Mouse (Mus musculus) heart, adult 9 months (tissue): Measurements from ENCODE around the gene Lipa.

Source experiments
- DNase-seq, 2 experiments: peaks; one replicate each; pipeline ENCODE4 v3.0.0; 2022; ENCODE audit warnings: low spot score in 2 of 2

Lipa gene

DNA sequence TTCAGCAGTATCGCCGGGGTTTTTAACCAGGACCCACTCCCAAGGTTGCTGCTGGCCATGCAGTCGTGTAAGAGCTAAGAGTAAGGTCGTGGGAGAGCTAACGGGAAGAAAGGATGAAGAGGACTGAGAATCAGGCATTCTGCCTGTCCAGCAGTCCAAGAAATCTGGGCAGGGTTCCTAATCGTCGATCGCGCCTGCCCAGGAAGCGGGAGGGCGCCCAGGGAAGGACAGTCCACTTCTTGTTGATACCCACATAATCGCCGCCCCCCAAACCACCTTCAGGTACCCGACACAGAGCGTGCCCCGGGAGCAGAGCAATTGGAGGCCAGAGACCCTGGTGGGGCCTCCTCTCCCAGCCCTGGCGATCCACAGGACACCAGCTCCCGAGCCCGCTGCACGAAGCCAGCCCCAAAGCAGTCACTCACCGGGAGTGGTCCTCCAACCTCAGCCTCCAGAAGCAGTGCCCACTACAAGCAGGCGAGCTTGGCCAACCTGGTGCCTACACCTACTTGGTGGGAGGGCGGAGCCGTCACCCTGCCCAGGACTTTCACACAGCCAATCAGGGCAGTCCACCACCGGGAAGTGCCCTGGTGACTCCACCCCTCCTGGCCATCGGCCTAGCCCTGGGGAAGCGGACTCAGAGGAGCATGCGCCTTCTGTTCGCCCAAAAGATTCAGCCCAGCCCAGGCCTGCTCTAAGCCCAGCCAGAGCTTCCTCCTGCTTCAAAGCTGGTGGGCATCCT, at the start of gene Lipa:
Gene Lipa, minus strand, starts transcription at position 534 of the 742 bp plus-strand sequence.
- DNase-seq = peak; percentile 97 to 98

DNA sequence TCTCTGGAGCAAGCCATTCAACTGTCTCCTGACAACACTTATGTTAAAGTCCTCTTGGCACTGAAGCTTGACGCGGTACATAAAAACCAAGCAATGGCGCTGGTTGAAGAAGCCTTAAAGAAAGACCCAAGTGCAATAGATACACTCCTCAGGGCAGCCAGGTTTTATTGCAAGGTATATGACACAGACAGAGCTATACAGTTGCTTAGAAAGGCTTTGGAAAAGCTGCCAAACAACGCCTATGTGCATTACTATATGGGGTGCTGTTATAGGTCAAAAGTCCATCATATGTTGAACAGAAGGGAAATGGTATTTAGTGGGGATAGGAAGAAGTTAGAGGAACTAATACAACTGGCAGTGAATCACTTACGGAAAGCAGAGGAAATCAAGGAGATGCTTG, 46.4 kb upstream of the Lipa start:
- DNase-seq = no peak

DNA sequence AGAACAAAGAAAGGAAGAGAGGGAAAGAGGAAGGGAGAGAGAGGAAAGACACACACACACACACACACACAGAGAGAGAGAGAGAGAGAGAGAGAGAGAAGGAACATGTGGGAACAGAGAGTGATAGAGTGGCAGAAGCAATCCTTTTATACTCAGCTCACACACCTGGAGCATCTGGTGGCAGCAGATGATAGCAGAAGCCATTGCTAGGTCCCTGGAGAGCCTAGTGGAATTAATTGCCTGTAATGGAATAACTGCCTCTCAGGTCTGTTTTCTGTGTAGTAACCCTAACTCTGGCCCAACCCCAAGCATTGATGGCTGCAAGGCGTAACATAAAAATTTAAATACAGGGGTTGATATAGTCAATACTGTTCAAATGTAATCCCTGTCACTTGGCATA, 43.8 kb upstream of the Lipa start:
- DNase-seq = no peak

DNA sequence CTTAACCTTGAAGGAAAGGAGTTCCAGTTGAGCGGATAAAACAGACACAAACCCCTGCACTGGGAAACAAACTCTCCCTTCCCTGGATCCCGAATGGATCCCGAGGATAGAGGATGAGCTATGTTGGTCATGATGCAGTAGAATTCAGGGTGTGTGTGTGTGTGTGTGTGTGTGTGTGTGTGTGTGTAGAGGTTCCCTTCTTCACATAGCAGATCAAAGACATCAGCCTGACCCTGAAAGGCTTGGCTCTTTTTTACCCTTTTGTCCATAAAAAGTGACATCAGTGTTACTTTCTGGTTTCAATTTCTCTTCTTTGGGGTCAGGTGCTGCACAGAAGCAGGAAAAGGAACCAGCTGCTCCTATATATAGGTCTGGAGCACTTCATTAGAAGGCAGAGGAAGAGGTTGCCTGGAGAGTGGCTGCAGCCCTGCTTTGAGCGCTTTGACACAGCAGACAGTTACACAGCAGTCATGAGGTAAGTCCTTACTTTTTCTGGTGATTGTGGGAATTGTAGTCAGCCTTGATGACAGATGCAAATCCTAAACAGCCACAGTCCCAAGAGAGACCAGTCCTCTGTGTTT, 42.7 kb upstream of the Lipa start:
- DNase-seq = no peak

DNA sequence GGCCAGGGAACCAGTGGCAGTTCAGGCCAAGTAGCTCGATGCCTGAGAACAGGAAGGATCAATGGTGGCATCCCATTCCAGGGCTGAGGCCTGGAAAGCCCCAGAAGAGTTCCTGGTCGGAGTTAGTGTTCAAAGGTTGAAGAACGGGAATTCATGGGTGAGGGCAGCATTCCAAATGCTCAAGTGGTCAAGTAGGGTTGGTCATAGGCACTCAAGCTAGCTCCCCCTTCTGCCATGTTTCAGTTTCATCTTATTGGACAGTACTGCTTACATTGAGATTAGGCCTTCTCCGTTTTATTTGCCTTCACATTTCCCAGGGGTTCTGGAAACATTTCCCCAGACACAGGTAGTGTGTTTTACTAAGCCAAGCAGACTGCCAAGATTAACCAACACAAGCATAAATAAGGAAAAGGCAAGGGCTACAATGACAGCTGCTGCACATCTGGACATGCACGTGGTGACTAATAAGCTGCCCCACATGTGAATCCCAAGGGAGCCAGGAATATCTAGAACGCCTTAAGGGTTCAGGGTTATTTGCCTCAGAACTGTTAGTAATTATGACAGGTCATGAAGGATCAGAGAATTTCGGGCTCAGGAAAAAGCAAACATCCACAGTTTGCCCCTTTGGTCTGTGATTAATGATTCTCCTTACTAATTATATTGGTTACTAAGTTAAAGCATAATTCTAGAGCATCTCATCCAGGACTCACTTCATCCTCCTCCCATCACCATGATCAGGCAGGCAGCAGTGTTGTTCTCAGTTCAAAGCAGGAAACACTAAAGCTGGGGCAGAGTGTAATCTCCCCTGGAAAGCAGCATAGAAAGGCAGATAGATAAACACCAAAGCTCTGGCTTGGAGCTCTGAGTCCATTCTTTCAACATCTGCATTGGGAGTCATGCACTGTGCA, 42.0 kb upstream of the Lipa start:
- no peak for DNase-seq

DNA sequence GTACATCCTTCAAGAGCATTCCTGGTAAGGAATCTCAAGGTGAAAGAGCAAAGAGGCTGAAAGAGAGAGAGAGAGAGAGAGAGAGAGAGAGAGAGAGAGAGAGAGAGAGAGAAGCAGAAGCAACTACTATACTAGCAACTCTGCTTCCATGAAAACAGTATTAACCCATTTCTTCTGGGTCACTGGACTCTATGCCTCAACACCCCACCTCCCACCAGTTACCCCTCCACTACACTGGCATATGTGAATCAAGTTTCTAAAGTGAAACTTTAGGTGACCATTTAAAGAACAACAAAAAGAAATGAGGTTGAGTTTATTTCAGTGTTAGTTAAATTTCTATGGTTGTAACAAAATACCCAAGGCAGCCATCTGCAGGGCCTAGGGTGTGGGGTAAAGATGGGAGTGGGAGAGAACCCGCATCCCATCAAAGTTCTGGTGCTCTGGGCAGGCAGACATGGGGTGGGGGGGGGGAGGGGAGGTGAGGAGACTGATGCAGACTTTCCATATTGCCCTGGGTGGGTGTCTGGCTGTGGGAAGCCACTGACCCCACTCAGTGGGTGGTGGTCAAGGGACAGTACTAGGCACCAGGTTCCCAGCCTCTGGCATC, 39.0 kb upstream of the Lipa start:
- DNase-seq = no peak

DNA sequence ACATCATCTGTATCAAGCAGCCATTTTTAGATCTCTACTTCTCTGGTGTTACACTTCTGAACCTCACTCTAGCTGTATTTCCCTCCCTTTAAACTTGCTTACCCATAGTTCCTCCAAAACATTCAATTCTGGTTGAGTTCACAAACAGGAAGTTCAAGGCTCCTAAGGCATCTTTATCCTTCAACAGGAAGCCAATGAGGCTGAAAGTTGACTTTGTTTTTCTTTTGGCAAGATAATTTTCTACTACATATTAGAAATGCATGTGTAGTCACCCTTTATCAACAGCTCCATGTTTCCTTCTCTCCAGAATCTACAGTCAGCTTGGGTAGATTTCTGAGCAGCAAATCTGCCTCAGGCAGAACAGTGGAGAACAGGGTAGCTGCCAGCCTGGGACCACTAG, 35.3 kb upstream of the Lipa start:
- DNase-seq = no peak

DNA sequence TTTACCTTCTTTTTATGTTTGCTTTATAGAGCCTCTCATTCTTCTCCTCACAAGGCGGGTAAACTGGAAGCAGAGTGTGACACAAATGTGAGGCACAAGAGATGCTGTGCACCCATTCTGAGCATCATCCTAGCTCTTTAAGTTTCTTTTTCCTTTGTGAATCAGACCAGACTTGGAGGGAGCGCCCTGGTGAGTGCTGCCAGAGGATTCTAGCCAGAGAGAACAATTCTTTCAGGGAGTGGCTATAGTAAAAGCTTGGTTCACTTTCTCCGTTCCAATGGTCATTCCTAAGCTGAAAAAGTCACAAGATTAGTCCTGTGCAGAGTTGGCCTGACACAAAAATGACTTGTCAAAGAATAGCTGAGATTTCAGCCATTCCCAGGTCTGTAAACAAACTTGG, 29.3 kb upstream of the Lipa start:
- peak in 1 of 2 experiments; percentile 55 for DNase-seq

DNA sequence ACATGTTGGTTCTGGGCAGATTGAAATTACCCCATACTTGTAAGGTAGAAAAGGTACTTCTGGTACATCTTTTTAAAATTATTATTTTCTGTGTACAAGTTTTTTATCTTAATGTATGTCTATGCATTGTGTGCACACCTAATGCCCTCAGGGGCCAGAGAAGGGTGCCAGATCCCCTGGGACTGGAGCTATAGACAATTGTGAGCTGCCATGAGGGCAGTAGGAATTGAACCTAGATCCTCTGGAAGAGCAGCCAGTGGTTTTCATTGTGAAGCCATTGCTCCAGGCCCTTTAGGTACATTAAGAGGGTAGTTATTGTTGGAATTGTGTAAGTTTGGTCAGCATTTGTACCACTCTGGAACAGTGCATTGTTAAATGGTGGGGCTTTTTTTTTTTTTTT, 26.8 kb upstream of the Lipa start:
- no peak for DNase-seq

DNA sequence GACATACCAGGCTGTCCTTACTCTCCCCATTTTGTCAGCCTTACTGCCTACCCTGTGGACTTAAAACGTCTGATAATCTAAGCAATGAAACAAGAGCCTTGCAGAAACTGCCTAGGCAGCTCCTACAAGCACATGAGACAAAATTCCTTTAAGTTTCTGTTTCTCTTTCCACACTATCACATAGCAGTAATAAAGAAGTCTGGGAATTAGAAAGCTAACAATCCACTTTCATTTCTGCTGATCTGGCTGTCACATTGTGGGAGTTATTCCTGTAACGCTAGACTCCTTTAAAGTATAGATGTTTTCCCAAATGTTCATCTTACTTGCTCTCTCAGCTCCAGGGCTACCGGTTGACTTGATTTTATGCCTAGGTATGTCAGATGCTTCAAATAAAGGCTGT, 26.2 kb upstream of the Lipa start:
- DNase-seq = peak; percentile 10 to 17

DNA sequence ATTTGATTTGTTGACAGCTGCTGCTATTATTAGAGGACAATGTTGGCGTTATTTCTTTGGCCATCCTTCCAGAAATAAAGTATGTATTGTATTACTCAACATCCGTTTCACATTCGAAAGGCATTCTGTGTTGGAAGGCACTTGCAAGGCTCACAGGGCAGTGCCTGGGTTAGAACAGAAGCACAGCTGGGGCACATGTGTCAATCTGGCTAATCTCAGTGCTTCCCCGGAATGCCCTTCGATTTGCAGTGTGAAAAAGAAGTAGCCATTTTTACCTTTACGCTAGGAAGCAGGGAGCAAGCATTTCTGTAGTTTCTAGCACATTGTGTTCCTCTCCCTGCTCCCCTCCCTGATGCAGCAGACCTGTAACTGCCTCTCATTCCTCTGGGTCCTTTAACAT, 25.7 kb upstream of the Lipa start:
- DNase-seq = peak; percentile 34 to 48

DNA sequence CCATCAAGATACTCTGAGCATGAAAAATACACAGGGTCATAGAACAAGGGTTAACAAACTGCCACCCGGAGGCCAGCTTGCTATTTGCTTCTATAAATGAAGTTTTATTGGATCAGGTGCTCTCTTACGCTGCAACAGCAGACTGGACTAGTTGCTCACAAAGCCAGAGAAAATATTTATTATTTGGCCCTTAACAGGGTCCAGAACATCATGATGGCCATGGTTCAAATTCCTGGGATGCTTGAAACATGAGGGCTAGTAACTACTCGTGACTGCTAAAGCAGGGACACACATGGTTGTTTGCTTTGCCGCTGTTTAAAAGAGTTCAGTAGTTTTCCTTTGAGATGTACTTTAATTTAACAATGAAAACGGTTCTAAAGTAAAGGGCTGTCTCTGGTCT, 24.7 kb upstream of the Lipa start:
- peak; percentile 43 to 67 for DNase-seq

DNA sequence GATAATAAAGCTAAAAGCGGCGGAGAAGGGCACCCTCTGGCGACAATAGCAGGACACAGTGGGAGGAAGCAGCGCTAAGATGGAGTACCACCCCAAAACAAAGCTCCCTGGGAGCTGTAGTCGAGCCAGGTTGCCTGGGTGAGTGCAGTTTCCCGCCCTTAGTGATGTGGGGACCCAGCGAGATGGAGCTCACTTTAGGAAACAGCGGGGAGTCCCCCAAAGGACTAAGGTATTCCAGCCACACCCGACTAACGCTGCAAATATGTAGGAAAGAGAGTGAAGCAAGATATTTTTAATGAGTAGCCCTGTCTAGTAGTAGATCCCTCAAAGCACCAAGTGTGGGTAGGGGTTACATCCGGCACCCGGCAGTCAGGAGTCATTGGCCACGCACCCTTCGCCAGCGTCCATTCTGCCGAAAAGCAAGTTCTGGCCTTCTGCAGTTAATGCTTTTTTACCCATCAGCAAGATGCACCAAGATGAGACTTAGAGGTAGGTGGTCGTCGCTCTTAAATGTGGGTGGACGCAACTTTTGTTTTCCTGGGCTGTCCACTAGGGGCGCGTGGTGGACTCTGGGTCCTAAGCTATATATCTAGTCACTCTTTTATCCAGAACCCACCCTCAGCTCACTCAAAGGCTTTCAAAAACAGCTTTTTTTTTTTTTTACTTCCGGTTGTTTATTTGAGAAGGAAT, 23.4 kb upstream of the Lipa start, which contains the start of gene Ifit2:
Gene Ifit2, plus strand, starts transcription at position 161 of the 690 bp plus-strand sequence.
- DNase-seq = peak; percentile 80 to 82

DNA sequence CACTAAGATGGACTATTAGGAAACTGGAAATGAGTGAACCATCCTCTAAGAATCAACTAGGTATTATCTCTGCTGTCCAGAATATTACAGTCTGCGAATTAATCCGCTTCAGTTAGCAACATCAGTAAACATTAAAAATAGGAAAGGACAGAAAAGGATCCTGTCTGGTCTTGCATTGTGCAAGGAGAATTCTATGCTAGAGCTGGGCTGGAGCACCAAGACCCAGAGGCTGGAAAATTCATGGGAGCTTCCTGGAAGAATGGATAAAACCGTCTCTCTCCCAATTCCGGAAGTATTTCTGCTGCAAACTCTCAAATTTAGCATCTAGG, 22.9 kb upstream of the Lipa start:
- DNase-seq = no peak

DNA sequence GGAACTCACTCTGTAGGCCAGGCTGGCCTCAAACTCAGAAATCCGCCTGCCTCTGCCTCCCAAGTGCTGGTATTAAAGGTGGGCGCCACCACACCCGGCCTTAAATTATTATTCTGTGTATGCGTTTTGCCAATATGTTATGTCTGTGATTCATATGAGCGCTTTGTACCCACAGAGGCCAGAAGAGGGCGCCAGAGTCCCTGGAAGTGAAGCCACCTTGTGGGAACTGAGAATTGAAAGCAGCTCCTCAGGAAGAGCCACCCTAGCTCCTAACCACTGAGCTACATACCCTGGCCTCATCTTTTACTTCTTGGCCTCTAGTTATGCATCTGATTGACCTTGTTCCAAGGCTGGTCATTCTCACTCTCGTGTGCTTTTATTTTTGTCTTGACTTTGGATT, 20.7 kb upstream of the Lipa start:
- DNase-seq = peak; percentile 44 to 81

DNA sequence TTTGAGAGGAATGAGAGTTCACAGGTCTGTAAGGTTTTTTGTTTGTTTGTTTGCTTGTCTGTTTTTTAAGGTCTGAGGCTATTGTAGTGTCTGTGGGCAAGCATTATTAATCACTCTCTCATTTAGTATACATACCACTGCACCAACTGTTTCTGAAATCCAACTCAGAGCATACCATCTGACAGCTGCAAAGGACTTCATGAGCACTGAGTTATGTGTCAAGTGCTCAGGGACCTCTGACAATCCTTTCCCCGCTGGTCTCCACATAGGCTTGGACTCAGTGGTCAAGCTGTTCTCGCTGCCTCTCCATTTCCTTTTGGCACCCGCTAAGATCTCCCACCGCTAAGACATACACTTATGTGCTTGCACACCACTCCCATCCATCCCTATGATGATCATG, 18.9 kb upstream of the Lipa start:
- no peak for DNase-seq

DNA sequence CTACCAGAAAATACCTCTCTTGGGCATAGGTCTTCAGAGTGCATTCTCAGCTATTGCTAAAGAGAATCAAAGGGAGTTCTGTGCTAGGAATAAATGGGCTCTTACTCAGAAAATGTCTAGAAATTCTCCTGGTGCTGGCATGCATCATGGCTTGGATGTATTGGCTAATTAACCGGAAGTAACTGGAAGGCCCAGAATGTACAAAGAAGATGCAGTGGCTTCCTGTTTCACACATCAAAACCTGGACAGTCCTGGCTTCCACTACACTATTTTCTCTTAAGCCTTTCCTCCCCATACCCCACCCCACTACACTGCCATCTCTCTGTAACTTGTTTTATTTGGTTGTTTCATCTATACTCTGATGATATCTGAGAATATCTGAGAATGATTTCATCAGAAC, 12.1 kb upstream of the Lipa start:
- DNase-seq = no peak

DNA sequence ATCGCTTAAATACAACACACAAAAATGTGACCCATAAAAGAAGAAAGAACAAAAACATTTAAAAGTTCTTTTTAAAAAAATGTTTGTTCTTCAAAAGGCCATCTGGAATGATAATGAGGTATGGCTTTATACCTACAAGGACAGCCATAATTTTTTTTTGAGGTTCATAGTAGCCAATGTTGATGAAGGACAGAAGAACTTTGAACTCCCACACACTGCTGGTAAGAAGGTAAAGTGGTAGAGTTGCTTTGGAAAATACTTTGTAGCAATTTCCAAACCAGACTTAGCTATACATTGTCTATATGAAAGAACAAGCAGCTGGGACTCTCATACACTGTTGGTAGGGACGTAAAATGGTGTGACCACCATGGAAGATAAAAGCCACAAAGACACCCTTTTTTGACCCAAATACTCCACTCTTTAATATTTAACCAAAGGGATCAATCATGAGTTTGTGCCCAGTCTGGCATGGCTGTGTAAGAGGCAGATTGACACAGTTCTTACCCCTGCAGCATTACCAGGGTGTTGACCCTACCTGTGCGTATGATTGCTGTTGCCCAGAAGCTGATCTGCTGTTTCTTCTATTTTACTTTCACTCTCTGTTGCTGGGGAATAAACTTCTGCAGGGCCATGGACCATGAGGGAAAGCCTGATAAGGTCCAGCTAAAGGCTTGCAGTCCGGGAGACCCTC, 4.9 kb upstream of the Lipa start:
- no peak for DNase-seq

DNA sequence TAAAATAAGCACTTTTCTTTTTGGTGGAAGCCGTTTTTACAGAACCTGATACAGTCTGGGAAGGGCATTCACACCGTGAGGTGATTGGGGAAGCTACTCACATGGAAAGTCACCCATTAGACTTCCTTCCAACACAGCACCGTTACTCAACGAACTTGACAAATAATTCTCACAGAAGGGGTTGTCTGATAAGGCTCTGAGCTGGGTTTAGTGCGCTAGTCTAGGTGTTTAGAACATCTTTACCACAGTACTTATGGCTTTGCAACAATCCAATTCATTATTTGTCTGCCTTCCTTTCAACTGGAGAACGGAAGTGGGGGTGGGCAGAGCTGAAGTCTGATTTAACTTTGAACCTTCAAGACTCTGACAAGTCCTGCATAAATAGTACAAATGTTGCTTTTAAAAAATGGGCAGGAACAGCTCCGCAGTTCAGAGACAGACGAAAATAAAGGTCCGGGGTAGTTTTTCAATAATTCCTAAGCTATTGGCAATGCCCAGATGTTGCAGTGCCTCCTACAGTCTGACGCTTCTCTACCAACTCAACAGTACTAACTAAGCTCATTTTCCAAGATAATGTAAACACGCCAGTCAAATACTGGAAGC, 852 bp downstream of the Lipa start:
- DNase-seq = peak; percentile 21 to 33

DNA sequence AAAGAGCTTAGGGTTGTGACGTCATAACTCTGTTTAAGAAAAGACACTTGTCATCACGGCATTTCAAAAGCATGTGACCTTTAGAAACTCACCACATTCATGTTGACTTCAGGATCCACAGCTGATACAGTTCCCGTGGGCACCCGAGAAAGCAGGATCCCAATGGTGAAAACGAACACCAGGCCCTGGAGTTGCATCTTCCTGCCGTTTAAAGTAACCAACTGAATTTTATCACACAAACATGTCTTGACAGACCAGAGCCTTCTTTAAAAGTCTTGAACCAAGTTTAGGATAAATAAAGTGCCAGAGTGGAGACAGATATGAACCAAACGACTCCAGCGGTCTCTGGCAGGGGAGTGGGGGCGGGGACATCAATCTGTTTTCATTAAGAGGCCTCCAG, 2.6 kb downstream of the Lipa start:
- DNase-seq = no peak
